Mouse (Mus musculus): ENCODE measurements at regions not wholly inside any gene's neighbourhood (a gene's known extent, or its start where the extent isn't known, plus 50 kb on each side); places are given as distances from the start of the nearest gene placed in this dataset.

DNA sequence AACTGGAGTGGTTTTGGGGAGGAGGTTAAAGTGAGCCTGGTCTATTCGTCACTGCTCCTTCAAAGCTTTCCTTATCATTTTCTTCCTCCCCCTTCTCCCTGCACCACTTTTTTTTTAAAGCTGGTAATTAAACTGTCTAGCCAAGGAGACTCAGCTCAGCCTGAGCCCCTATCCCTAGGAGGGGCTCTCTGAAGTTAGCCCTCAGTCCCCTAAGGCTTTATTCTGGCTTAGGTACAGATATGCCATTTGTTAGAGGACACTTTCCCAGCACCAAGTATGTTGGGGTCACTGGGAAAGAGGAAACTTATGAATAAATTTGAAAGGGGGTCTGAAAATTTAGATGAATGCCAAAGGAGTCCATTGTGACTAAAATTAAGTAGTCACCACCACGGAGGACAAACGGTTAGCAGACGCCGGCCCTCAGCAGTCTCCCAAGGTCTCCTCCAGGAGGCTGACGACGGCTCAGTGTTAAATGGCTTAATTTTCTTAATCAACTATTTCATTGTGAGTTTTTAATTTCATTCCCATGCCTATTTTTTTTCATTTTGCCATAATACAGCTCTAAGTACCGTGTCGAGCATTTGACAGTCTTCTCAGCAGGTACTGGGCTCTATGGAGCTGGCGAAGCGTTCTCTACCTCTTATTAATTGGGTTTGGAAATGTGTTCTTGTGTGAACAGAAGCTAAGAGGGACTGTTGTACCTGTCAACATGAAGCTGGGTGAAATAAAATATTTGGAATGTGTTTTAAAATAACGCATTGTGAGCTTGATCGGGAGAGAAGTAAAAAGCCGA lies 370.6 kb upstream of the Cited2 start:
- intact Hi-C loops (cut with DNase I) = no loop called here
- Histone ChIP-seq H3K36me3 (ENCODE audit: control insufficient read depth, insufficient read depth, low read length) (no peaks in the 10 kb centered on the region; the same call in none of the 2 replicates), H3K4me1 (ENCODE audit: control insufficient read depth, insufficient read depth, low read length) (peaks cover 5% of the 10 kb centered on the region), H3K27ac (no peak overlapping the region), H3K9ac (ENCODE audit: low read depth, low read length) (no peak overlapping the region), H3K27me3 (ENCODE audit: control insufficient read depth, insufficient read depth, low read length) (no peaks in the 10 kb centered on the region), H3K79me2 (replicated peaks; ENCODE audit: control insufficient read depth, insufficient read depth, low read length) (no peaks in the 10 kb centered on the region), H3K4me3 (no peak overlapping the region)
- TF ChIP-seq POLR2A (IDR thresholded peaks at IDR 0.05; ENCODE audit: insufficient read depth, low read depth, low read length) (no peak), CTCF (IDR thresholded peaks at IDR 0.05) (no peak), EP300 (IDR thresholded peaks at IDR 0.05; ENCODE audit: insufficient read depth, low read depth, low read length) (no peak)
- no peak for DNase-seq
- 90% methylated on average over 14 of the region's 14 CpGs for WGBS

- no peak overlapping the region for H3K4me3 ChIP-seq
- no peaks in the 10 kb centered on the region for H3K79me2 ChIP-seq (replicated peaks; ENCODE audit: control insufficient read depth, insufficient read depth, low read length)
- WGBS = 44% methylated on average over 4 of the region's 4 CpGs
- no peaks in the 10 kb centered on the region for H3K27me3 ChIP-seq (ENCODE audit: control insufficient read depth, insufficient read depth, low read length)
- no peak overlapping the region; the same call in 1 of the 2 replicates for H3K27ac ChIP-seq
- no peaks in the 10 kb centered on the region; the same call in none of the 2 replicates for H3K36me3 ChIP-seq (ENCODE audit: control insufficient read depth, insufficient read depth, low read length)
- H3K4me1 ChIP-seq (ENCODE audit: control insufficient read depth, insufficient read depth, low read length) = peaks cover 3% of the 10 kb centered on the region
- DNase-seq = no peak
- TF ChIP-seq CTCF (IDR thresholded peaks at IDR 0.05) (no peak), POLR2A (IDR thresholded peaks at IDR 0.05; ENCODE audit: insufficient read depth, low read depth, low read length) (no peak), EP300 (IDR thresholded peaks at IDR 0.05; ENCODE audit: insufficient read depth, low read depth, low read length) (no peak)
- intact Hi-C loops (cut with DNase I) = no loop called here
- no peak overlapping the region for H3K9ac ChIP-seq (ENCODE audit: low read depth, low read length)
These were observed 367.5 kb upstream of the Cited2 start for GRCm38 (mm10) chr10:17355476-17355875.

GRCm38 (mm10) chr10:17356041-17356440 lies 367.0 kb upstream of the Cited2 start:
- intact Hi-C loops (cut with DNase I) = no loop called here
- peaks cover 3% of the 10 kb centered on the region for H3K4me1 ChIP-seq (ENCODE audit: control insufficient read depth, insufficient read depth, low read length)
- 65% methylated on average over 3 of the region's 3 CpGs for WGBS
- no peaks in the 10 kb centered on the region; the same call in none of the 2 replicates for H3K36me3 ChIP-seq (ENCODE audit: control insufficient read depth, insufficient read depth, low read length)
- TF ChIP-seq POLR2A (IDR thresholded peaks at IDR 0.05; ENCODE audit: insufficient read depth, low read depth, low read length) = no peak
- TF ChIP-seq EP300 (IDR thresholded peaks at IDR 0.05; ENCODE audit: insufficient read depth, low read depth, low read length) = no peak
- TF ChIP-seq CTCF (IDR thresholded peaks at IDR 0.05) = no peak
- DNase-seq = no peak
- no peaks in the 10 kb centered on the region for H3K27me3 ChIP-seq (ENCODE audit: control insufficient read depth, insufficient read depth, low read length)
- no peaks in the 10 kb centered on the region for H3K79me2 ChIP-seq (replicated peaks; ENCODE audit: control insufficient read depth, insufficient read depth, low read length)
- H3K4me3 ChIP-seq = no peak overlapping the region
- H3K27ac ChIP-seq = no peak overlapping the region; the same call in 1 of the 2 replicates
- H3K9ac ChIP-seq (ENCODE audit: low read depth, low read length) = no peak overlapping the region

- intact Hi-C loops (cut with DNase I) = loop anchor here (5.0 to 10.0 kb wide), 2 partner anchors 60 to 368 kb away; no protein-coding TSS in a partner anchor
- peak in 1 of 2 experiments; percentile 13 for DNase-seq
- TF ChIP-seq POLR2A (IDR thresholded peaks at IDR 0.05; ENCODE audit: insufficient read depth, low read depth, low read length) (no peak), EP300 (IDR thresholded peaks at IDR 0.05; ENCODE audit: insufficient read depth, low read depth, low read length) (no peak)
- Histone ChIP-seq H3K27ac (no peak overlapping the region), H3K27me3 (ENCODE audit: control insufficient read depth, insufficient read depth, low read length) (no peaks in the 10 kb centered on the region), H3K4me3 (no peak overlapping the region), H3K36me3 (ENCODE audit: control insufficient read depth, insufficient read depth, low read length) (peaks cover 12% of the 10 kb centered on the region), H3K4me1 (ENCODE audit: control insufficient read depth, insufficient read depth, low read length) (peaks cover 3% of the 10 kb centered on the region), H3K79me2 (replicated peaks; ENCODE audit: control insufficient read depth, insufficient read depth, low read length) (no peaks in the 10 kb centered on the region), H3K9ac (ENCODE audit: low read depth, low read length) (no peak overlapping the region)
- WGBS = 63% methylated on average over 3 of the region's 3 CpGs
These were observed 360.4 kb upstream of the Cited2 start for GRCm38 (mm10) chr10:17362643-17363042.

DNA sequence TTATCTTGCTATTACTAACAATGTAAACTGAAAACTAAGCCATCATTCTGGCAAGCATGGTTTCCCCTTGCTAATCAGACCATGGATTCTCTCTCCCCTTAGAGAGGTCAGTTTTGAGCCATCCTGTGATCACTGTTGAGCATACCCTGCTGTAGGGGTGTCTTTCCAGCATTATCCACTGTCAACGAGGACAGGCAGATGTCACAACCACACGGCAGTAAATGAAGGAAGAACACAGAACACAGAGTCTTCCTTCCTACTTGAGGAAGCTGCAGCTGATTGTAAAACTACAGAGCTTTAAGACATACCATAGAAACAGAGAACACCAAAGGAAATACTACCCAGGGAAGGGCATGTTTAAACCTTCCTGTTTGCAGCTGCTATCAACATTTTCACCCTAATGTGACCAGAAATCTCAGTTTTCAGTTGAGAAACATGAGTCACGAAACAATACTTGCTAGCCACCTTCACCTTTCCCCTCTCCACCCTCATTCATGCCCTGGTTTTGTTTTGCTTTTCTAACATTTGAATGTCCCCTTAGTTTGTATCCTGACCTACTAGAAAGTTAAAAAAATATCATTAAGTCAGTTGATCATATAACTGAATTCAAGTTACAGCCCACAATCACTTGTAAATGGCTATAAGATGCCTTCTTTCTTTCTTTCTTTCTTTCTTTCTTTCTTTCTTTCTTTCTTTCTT lies 356.8 kb upstream of the Cited2 start:
- Histone ChIP-seq H3K27ac (peak overlapping the region; percentile 62), H3K27me3 (ENCODE audit: control insufficient read depth, insufficient read depth, low read length) (no peaks in the 10 kb centered on the region), H3K4me1 (ENCODE audit: control insufficient read depth, insufficient read depth, low read length) (peaks cover 3% of the 10 kb centered on the region), H3K79me2 (replicated peaks; ENCODE audit: control insufficient read depth, insufficient read depth, low read length) (no peaks in the 10 kb centered on the region), H3K4me3 (no peak overlapping the region), H3K9ac (ENCODE audit: low read depth, low read length) (no peak overlapping the region), H3K36me3 (ENCODE audit: control insufficient read depth, insufficient read depth, low read length) (peaks cover 12% of the 10 kb centered on the region)
- DNase-seq = no peak
- 42% methylated on average over 3 of the region's 3 CpGs for WGBS
- intact Hi-C loops (cut with DNase I) = loop anchor here (5.0 to 10.0 kb wide), 3 partner anchors 34 to 371 kb away; partner anchors contain the start of gene Cited2
- no peak for TF ChIP-seq CTCF (IDR thresholded peaks at IDR 0.05)
- TF ChIP-seq EP300 (IDR thresholded peaks at IDR 0.05; ENCODE audit: insufficient read depth, low read depth, low read length) = no peak
- no peak for TF ChIP-seq POLR2A (IDR thresholded peaks at IDR 0.05; ENCODE audit: insufficient read depth, low read depth, low read length)

All from heart, adult 2 months (tissue).